Mouse (Mus musculus) heart, postnatal 25 days (tissue): ENCODE measurements at regions not wholly inside any gene's neighbourhood (a gene's known extent, or its start where the extent isn't known, plus 50 kb on each side); places are given as distances from the start of the nearest gene placed in this dataset.

ENCODE experiments used
- DNase-seq: peaks from one replicate; pipeline ENCODE4 v3.0.0; 2022; ENCODE audit warnings: low spot score
- intact Hi-C: fragments of 180-260 bp; cut with DNase I; formaldehyde crosslinking; loops from one replicate; pipeline ENCODE4 v1.15.1; 2025

- intact Hi-C loops, result no loop called here
- DNase-seq, result no peak
Measured at GRCm38 (mm10) chr15:56199336-56199735, 1278.1 kb downstream of the Slc22a22 start.

- intact Hi-C loops, result no loop called here
Measured at GRCm38 (mm10) chr15:56197425-56198201, 1279.8 kb downstream of the Slc22a22 start.

GRCm38 (mm10) chr15:56166236-56166635 lies 1311.2 kb downstream of the Slc22a22 start:
- intact Hi-C loops, result no loop called here
- DNase-seq, result no peak

More at GRCm38 (mm10) chr15:56197425-56198201, 1279.8 kb downstream of the Slc22a22 start:
- DNase-seq, result no peak

GRCm38 (mm10) chr15:56158726-56159125 lies 1318.7 kb downstream of the Slc22a22 start:
- no peak for DNase-seq
- intact Hi-C loops, result no loop called here

- intact Hi-C loops, result no loop called here
- DNase-seq, result no peak
Measured at GRCm38 (mm10) chr15:56139451-56139850, 1338.0 kb downstream of the Slc22a22 start.

- DNase-seq, result no peak
- intact Hi-C loops, result no loop called here
Measured at GRCm38 (mm10) chr15:56136420-56136970, 1340.9 kb downstream of the Slc22a22 start.

- intact Hi-C loops, result no loop called here
- DNase-seq, result no peak
Measured at GRCm38 (mm10) chr15:56128029-56128428, 1349.4 kb downstream of the Slc22a22 start.

- intact Hi-C loops, result no loop called here
- no peak for DNase-seq
Measured at GRCm38 (mm10) chr15:56119287-56120065, 1357.9 kb downstream of the Slc22a22 start.

- no peak for DNase-seq
- intact Hi-C loops, result no loop called here
Measured at GRCm38 (mm10) chr15:56108313-56108712, 1369.1 kb downstream of the Slc22a22 start.

GRCm38 (mm10) chr15:56107719-56108118 lies 1369.7 kb downstream of the Slc22a22 start:
- DNase-seq, result no peak
- intact Hi-C loops, result no loop called here

GRCm38 (mm10) chr15:56100133-56100735 lies 1377.2 kb downstream of the Slc22a22 start:
- no peak for DNase-seq
- intact Hi-C loops, result no loop called here

GRCm38 (mm10) chr15:56077838-56078567 lies 1399.4 kb downstream of the Slc22a22 start:
- intact Hi-C loops, result no loop called here
- DNase-seq, result no peak

- intact Hi-C loops, result no loop called here
- no peak for DNase-seq
Measured at GRCm38 (mm10) chr15:56077081-56077480, 1400.3 kb downstream of the Slc22a22 start.

GRCm38 (mm10) chr15:56076680-56077079 lies 1400.7 kb downstream of the Slc22a22 start:
- intact Hi-C loops, result no loop called here
- DNase-seq, result no peak

GRCm38 (mm10) chr15:56069511-56069910 lies 1407.9 kb downstream of the Slc22a22 start:
- intact Hi-C loops, result loop anchor here (5.0 to 10.0 kb wide), 2 partner anchors 265 to 788 kb away; no protein-coding TSS in a partner anchor
- no peak for DNase-seq

GRCm38 (mm10) chr15:56067214-56067613 lies 1410.2 kb downstream of the Slc22a22 start:
- DNase-seq, result no peak

GRCm38 (mm10) chr15:56066540-56066939 lies 1410.9 kb downstream of the Slc22a22 start:
- intact Hi-C loops, result loop anchor here (2.0 to 10.0 kb wide), 4 partner anchors 268 to 1442 kb away; no protein-coding TSS in a partner anchor
- DNase-seq, result no peak

More at GRCm38 (mm10) chr15:56067214-56067613, 1410.2 kb downstream of the Slc22a22 start:
- intact Hi-C loops, result loop anchor here (2.0 to 10.0 kb wide), 4 partner anchors 268 to 1442 kb away; no protein-coding TSS in a partner anchor

- no peak for DNase-seq
- intact Hi-C loops, result loop anchor here (2.0 to 10.0 kb wide), 4 partner anchors 269 to 1443 kb away; no protein-coding TSS in a partner anchor
Measured at GRCm38 (mm10) chr15:56065872-56066534, 1411.4 kb downstream of the Slc22a22 start.

GRCm38 (mm10) chr15:56062576-56062975 lies 1414.8 kb downstream of the Slc22a22 start:
- intact Hi-C loops, result loop anchor here (10.0 kb wide), 1 partner anchor 272 kb away; no protein-coding TSS in a partner anchor
- no peak for DNase-seq
